20 mouse cellular contexts compared by ENCODE assay signal in the genomic region with DNA sequence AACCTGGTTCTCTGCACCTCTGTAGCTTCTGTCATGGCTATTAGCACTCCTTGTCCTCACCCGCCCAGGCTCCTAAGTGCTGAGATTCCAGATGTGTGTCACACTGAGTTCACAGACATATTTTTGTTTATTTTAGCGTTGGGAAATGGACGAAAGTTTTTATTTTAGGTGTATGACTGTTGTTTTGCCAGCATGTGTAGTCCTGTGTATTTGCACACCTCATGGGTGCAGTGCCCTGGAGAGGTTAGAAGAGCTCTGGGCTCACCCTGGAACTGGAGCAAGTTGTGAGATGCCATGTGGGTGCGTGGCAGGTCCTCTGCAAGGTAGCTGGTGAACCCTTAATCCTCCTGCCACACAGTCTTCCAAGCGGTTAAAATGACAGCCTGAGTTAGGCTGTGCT. TPM values are rescaled to one million over a fixed set of nuclear protein-coding genes. Genes with fewer than 3 reads are reported as not detected.
DNase-seq lines count a peak whose midpoint lies in the region; ATAC-seq and TF ChIP-seq lines count a peak whose summit lies in the region.
"Had no signal": no experiment of that assay in that cellular context is flagged by ENCODE, and none has a peak within 500 bp of the region (broad histone marks: within the 10 kb centered on the region; RNA-seq: fewer than 3 reads in every experiment).

No protein-coding gene starts in this region.

- no peaks in the 10 kb centered on the region for H3K9me3 ChIP-seq in kidney, postnatal 0 days (replicated peaks; ENCODE audit: low read length)
- H3K9me3 ChIP-seq: limb, embryonic 13.5 days; midbrain, embryonic 15.5 days had no signal

- peaks cover 7% of the 10 kb centered on the region; the same call in 1 of the 2 replicates for H3K4me1 ChIP-seq in kidney, postnatal 0 days (replicated peaks; ENCODE audit: insufficient read depth, low read length)
- H3K4me1 ChIP-seq in kidney, adult 2 months (ENCODE audit: control insufficient read depth, insufficient read depth, low read length) = peaks cover 19% of the 10 kb centered on the region
- peaks cover 25% of the 10 kb centered on the region for H3K4me1 ChIP-seq in testis, adult 2 months (ENCODE audit: control insufficient read depth, insufficient read depth, low read length)

- DNase-seq in cerebellum, adult 11-12 months = peak; percentile 28
- no peak for DNase-seq in cerebellum, adult 18-20 months
- DNase-seq in kidney, postnatal 0 days (ENCODE audit: low spot score) = no peak
- no peak for DNase-seq in kidney, adult 2 months
- no peak for DNase-seq in testis, postnatal 14 days (ENCODE audit: low spot score)
- DNase-seq in left cerebral cortex, postnatal 25 days (ENCODE audit: low spot score in 2 of 2) = no peak
- no peak for DNase-seq in yolk sac, embryonic 10.5 days (ENCODE audit: low spot score)
- DNase-seq: adrenal gland, adult 2 months; cerebellum, postnatal 36 days; gastrocnemius, postnatal 14 days; kidney, postnatal 25 days; right cerebral cortex, adult 18-20 months; thymus, postnatal 36 days had no signal

- no peak overlapping the region for H3K4me3 ChIP-seq in kidney, postnatal 0 days (replicated peaks; ENCODE audit: low read depth, low read length)
- no peak overlapping the region for H3K4me3 ChIP-seq in kidney, adult 2 months (ENCODE audit: insufficient read depth, low read depth, low read length)
- peak overlapping the region; percentile 53; the same call in 1 of the 2 replicates for H3K4me3 ChIP-seq in testis, adult 2 months (ENCODE audit: control insufficient read depth, low read depth, low read length)

- H3K4me2 ChIP-seq in kidney, postnatal 0 days (ENCODE audit: low read length) = peak overlapping the region; percentile 59; the same call in 1 of the 2 replicates

- no peak for TF ChIP-seq POLR2A in kidney, adult 2 months (IDR thresholded peaks at IDR 0.05; ENCODE audit: low read depth, low read length)
- TF ChIP-seq POLR2A in testis, adult 2 months (IDR thresholded peaks at IDR 0.05; ENCODE audit: control insufficient read depth, low read depth, low read length) = no peak

- H3K9ac ChIP-seq in kidney, postnatal 0 days (ENCODE audit: low read depth, low read length) = no peak overlapping the region
- H3K9ac ChIP-seq: midbrain, embryonic 15.5 days had no signal

- WGBS in kidney, postnatal 0 days = 41% methylated on average over 5 of the region's 5 CpGs
- 36% methylated on average over 5 of the region's 5 CpGs for WGBS in kidney, adult 2 months

- peaks cover 17% of the 10 kb centered on the region for H3K27me3 ChIP-seq in kidney, postnatal 0 days (ENCODE audit: insufficient read depth, low read length)
- H3K27me3 ChIP-seq in kidney, adult 2 months (replicated peaks; ENCODE audit: control insufficient read depth, insufficient read depth, low read length) = no peaks in the 10 kb centered on the region
- H3K27me3 ChIP-seq in testis, adult 2 months (ENCODE audit: control insufficient read depth, insufficient read depth, low read length) = no peaks in the 10 kb centered on the region

- H3K27ac ChIP-seq in kidney, postnatal 0 days = no peak overlapping the region
- H3K27ac ChIP-seq in kidney, adult 2 months (ENCODE audit: insufficient read depth, low read depth, low read length) = no peak overlapping the region
- H3K27ac ChIP-seq in testis, adult 2 months (ENCODE audit: control insufficient read depth, insufficient read depth, low read depth, low read length) = no peak overlapping the region
- H3K27ac ChIP-seq: left cerebral cortex, adult 2 months; limb, embryonic 13.5 days; midbrain, embryonic 15.5 days had no signal

- intact Hi-C loops in left cerebral cortex, postnatal 25 days (cut with DNase I) = no loop called here

- H3K36me3 ChIP-seq in kidney, postnatal 0 days (ENCODE audit: insufficient read depth, low read length) = no peaks in the 10 kb centered on the region
- H3K36me3 ChIP-seq in kidney, adult 2 months (ENCODE audit: control insufficient read depth, insufficient read depth, low read length) = no peaks in the 10 kb centered on the region
- H3K36me3 ChIP-seq in testis, adult 2 months (ENCODE audit: control insufficient read depth, insufficient read depth, low read length) = no peaks in the 10 kb centered on the region
- H3K36me3 ChIP-seq: limb, embryonic 13.5 days; midbrain, embryonic 15.5 days had no signal

- TF ChIP-seq CTCF in kidney, postnatal 0 days (IDR thresholded peaks at IDR 0.05; ENCODE audit: low read depth) = no peak
- no peak for TF ChIP-seq CTCF in kidney, adult 2 months (conservative IDR thresholded peaks at IDR 0.05; ENCODE audit: insufficient read depth, insufficient read length, low read depth, low read length)
- TF ChIP-seq CTCF in testis, adult 2 months (IDR thresholded peaks at IDR 0.05; ENCODE audit: control insufficient read depth, insufficient read depth, insufficient replicate concordance, low read depth, low read length) = no peak

- no peak for ATAC-seq in kidney, postnatal 0 days (replicated peaks; ENCODE audit: low FRiP score, low read depth)
- ATAC-seq: midbrain, embryonic 15.5 days had no signal

RNA-seq across cellular contexts. Expression of a gene that starts 1.3 kb away (rescaled TPM):
- 20.2 and 22.4 TPM in 2 replicates for polyA plus RNA-seq in kidney, postnatal 0 days (2015; fragmentation: Nextera tagmentation; extraction: Ambion mirVana)
- 80.1 and 84.5 TPM in 2 replicates for polyA plus RNA-seq in kidney, adult 2 months (2012; rRNA removed)
- 16.5 and 21.1 TPM in 2 replicates for polyA plus RNA-seq in testis, adult 2 months (2012; rRNA removed)
- 100 to 1,000 TPM; 218 to 220 TPM for total RNA-seq in left cerebral cortex, postnatal 25 days (2021)
- total RNA-seq: hematopoietic stem cell, adult 5-6 weeks had no signal

RNA-seq across cellular contexts. Expression of a gene that starts 35.5 kb away (rescaled TPM):
- polyA plus RNA-seq in kidney, postnatal 0 days (2015; fragmentation: Nextera tagmentation; extraction: Ambion mirVana) = 0.17 and 0.29 TPM in 2 replicates
- polyA plus RNA-seq in kidney, adult 2 months (2012; rRNA removed) = 0.47 and 0.56 TPM in 2 replicates
- 0.17 and 0.26 TPM in 2 replicates for polyA plus RNA-seq in testis, adult 2 months (2012; rRNA removed)
- 10 to 100 TPM; 73.4 to 78.2 TPM for total RNA-seq in left cerebral cortex, postnatal 25 days (2021)
- total RNA-seq: adrenal gland, adult 2 months; heart, adult 8-10 months had no signal
- polyA plus RNA-seq: liver, embryonic 16.5 days had no signal

RNA-seq across cellular contexts. Expression of a gene that starts 46.5 kb away (rescaled TPM):
- polyA plus RNA-seq in kidney, postnatal 0 days (2015; fragmentation: Nextera tagmentation; extraction: Ambion mirVana) = 0.62 and 0.74 TPM in 2 replicates
- polyA plus RNA-seq in kidney, adult 2 months (2012; rRNA removed) = 0.27 and 0.42 TPM in 2 replicates
- 79.6 and 79.9 TPM in 2 replicates for polyA plus RNA-seq in testis, adult 2 months (2012; rRNA removed)
- 10 to 100 TPM; 12.7 to 13.7 TPM for total RNA-seq in left cerebral cortex, postnatal 25 days (2021)

Comparison
In these comparisons a context has a peak if more than half of its experiments do, and no peak if none do; other contexts are left out.
1. RNA of a gene that starts 46.5 kb away (polyA plus RNA-seq): 79.6 to 79.9 TPM in testis, adult 2 months; 0.62 to 0.74 TPM in kidney, postnatal 0 days and 0.27 to 0.42 TPM in kidney, adult 2 months; every median in the first group is over 10 times any median in the second.